Mouse (Mus musculus) lung, embryonic 15.5 days (tissue): ENCODE measurements at regions not wholly inside any gene's neighbourhood (a gene's known extent, or its start where the extent isn't known, plus 50 kb on each side); places are given as distances from the start of the nearest gene placed in this dataset.

Source experiments
- ATAC-seq: fragments of 200-750 bp; cut with Nextera tagmentation; 2 replicates; pipeline ENCODE4 v1.8.0; 2017; ENCODE audit warnings: moderate number of reproducible peaks, borderline replicate concordance; ENCODE audit not compliant: low FRiP score, low TSS enrichment; ENCODE audit errors: extremely low read depth
- H3K27ac ChIP-seq: fragments of 300-500 bp; sonication (generic); 2 replicates; pipeline ENCODE4 v1.5.1; 2015; ENCODE audit warnings: moderate library complexity, mild to moderate bottlenecking, inconsistent platforms
- H3K27me3 ChIP-seq: fragments of 300-500 bp; sonication (generic); 2 replicates; pipeline ENCODE4 v1.6.1; 2015; ENCODE audit warnings: inconsistent platforms
- H3K36me3 ChIP-seq: fragments of 300-500 bp; sonication (generic); 2 replicates; pipeline ENCODE4 v1.6.1; 2015; ENCODE audit warnings: inconsistent platforms
- H3K4me1 ChIP-seq: fragments of 300-500 bp; sonication (generic); 2 replicates; pipeline ENCODE4 v1.6.1; 2015; ENCODE audit warnings: inconsistent platforms
- H3K4me2 ChIP-seq: fragments of 300-500 bp; sonication (generic); 2 replicates; pipeline ENCODE4 v1.6.1; 2015; ENCODE audit warnings: inconsistent platforms, mild to moderate bottlenecking, moderate library complexity
- H3K4me3 ChIP-seq: fragments of 300-500 bp; sonication (generic); 2 replicates; pipeline ENCODE4 v1.5.1; 2015; ENCODE audit warnings: mild to moderate bottlenecking, inconsistent platforms
- H3K9ac ChIP-seq: fragments of 300-500 bp; sonication (generic); 2 replicates; pipeline ENCODE4 v1.6.1; 2015; ENCODE audit warnings: inconsistent platforms
- H3K9me3 ChIP-seq: fragments of 300-500 bp; sonication (generic); 2 replicates; pipeline ENCODE4 v1.6.1; 2016; ENCODE audit warnings: inconsistent platforms
- WGBS: fragments of 180-500 bp; shearing (Covaris S2); methylation state at CpG from one replicate; pipeline ENCODE4 v1.1.7; 2015; 5-methylcytosine and 5-hydroxymethylcytosine counted together

GRCm38 (mm10) chr15:60762071-60762470 is 91.5 kb downstream of the Fam84b start:
- Histone ChIP-seq H3K9me3 (no peaks in the 10 kb centered on the region), H3K4me1 (no peaks in the 10 kb centered on the region), H3K27ac (no peak overlapping the region), H3K4me3 (no peak overlapping the region), H3K4me2 (no peak overlapping the region), H3K9ac (no peak overlapping the region), H3K36me3 (no peaks in the 10 kb centered on the region), H3K27me3 (no peaks in the 10 kb centered on the region)
- WGBS: 61% methylated on average over 2 of the region's 2 CpGs
- ATAC-seq: no peak

GRCm38 (mm10) chr15:60760015-60760437 is 93.6 kb downstream of the Fam84b start:
- no peaks in the 10 kb centered on the region for H3K4me1 ChIP-seq
- WGBS: 24% methylated on average over 6 of the region's 6 CpGs
- H3K36me3 ChIP-seq: no peaks in the 10 kb centered on the region
- no peak overlapping the region for H3K4me3 ChIP-seq
- peak; percentile 62 for ATAC-seq
- H3K9me3 ChIP-seq: no peaks in the 10 kb centered on the region
- no peak overlapping the region for H3K9ac ChIP-seq
- H3K27me3 ChIP-seq: no peaks in the 10 kb centered on the region
- H3K27ac ChIP-seq: no peak overlapping the region
- H3K4me2 ChIP-seq: no peak overlapping the region

- Histone ChIP-seq H3K4me1 (no peaks in the 10 kb centered on the region), H3K4me3 (no peak overlapping the region), H3K9ac (no peak overlapping the region), H3K27ac (no peak overlapping the region), H3K27me3 (no peaks in the 10 kb centered on the region), H3K36me3 (no peaks in the 10 kb centered on the region), H3K9me3 (no peaks in the 10 kb centered on the region), H3K4me2 (no peak overlapping the region)
- no peak for ATAC-seq
- 83% methylated on average over 5 of the region's 5 CpGs for WGBS
Measured at GRCm38 (mm10) chr15:60754246-60754645, 99.3 kb downstream of the Fam84b start.

- Histone ChIP-seq H3K27ac (no peak overlapping the region), H3K27me3 (no peaks in the 10 kb centered on the region), H3K36me3 (no peaks in the 10 kb centered on the region), H3K4me3 (no peak overlapping the region), H3K4me1 (no peaks in the 10 kb centered on the region), H3K4me2 (no peak overlapping the region), H3K9me3 (no peaks in the 10 kb centered on the region), H3K9ac (no peak overlapping the region)
- WGBS: 23% methylated on average over 2 of the region's 2 CpGs
- no peak for ATAC-seq
Measured at GRCm38 (mm10) chr15:60739598-60739997, 114.0 kb downstream of the Fam84b start.

- no peak for ATAC-seq
- H3K36me3 ChIP-seq: no peaks in the 10 kb centered on the region
Measured at GRCm38 (mm10) chr15:60738258-60738657, 115.3 kb downstream of the Fam84b start.

GRCm38 (mm10) chr15:60732416-60732815 is 121.2 kb downstream of the Fam84b start:
- Histone ChIP-seq H3K9me3 (no peaks in the 10 kb centered on the region), H3K4me2 (no peak overlapping the region), H3K36me3 (no peaks in the 10 kb centered on the region), H3K27ac (no peak overlapping the region), H3K4me1 (no peaks in the 10 kb centered on the region), H3K9ac (no peak overlapping the region), H3K4me3 (no peak overlapping the region), H3K27me3 (no peaks in the 10 kb centered on the region)
- ATAC-seq: no peak

More at GRCm38 (mm10) chr15:60738258-60738657, 115.3 kb downstream of the Fam84b start:
- Histone ChIP-seq H3K4me1 (no peaks in the 10 kb centered on the region), H3K4me2 (no peak overlapping the region), H3K4me3 (no peak overlapping the region), H3K27ac (no peak overlapping the region), H3K9me3 (no peaks in the 10 kb centered on the region), H3K27me3 (no peaks in the 10 kb centered on the region), H3K9ac (no peak overlapping the region)
- WGBS: 51% methylated on average over 3 of the region's 3 CpGs

- no peak overlapping the region for H3K4me3 ChIP-seq
- no peaks in the 10 kb centered on the region for H3K36me3 ChIP-seq
- H3K4me1 ChIP-seq: no peaks in the 10 kb centered on the region
- H3K9me3 ChIP-seq: no peaks in the 10 kb centered on the region
- no peak overlapping the region for H3K4me2 ChIP-seq
- ATAC-seq: no peak
- no peak overlapping the region for H3K9ac ChIP-seq
- H3K27me3 ChIP-seq: no peaks in the 10 kb centered on the region
- WGBS: 73% methylated on average over 9 of the region's 9 CpGs
- no peak overlapping the region for H3K27ac ChIP-seq
Measured at GRCm38 (mm10) chr15:60728754-60729153, 124.8 kb downstream of the Fam84b start.

- no peak for ATAC-seq
- Histone ChIP-seq H3K4me1 (no peaks in the 10 kb centered on the region), H3K9ac (no peak overlapping the region), H3K4me2 (no peak overlapping the region), H3K9me3 (no peaks in the 10 kb centered on the region), H3K4me3 (no peak overlapping the region), H3K27ac (no peak overlapping the region), H3K27me3 (no peaks in the 10 kb centered on the region), H3K36me3 (no peaks in the 10 kb centered on the region)
- WGBS: 63% methylated on average over 4 of the region's 4 CpGs
Measured at GRCm38 (mm10) chr15:60728337-60728736, 125.2 kb downstream of the Fam84b start.

GRCm38 (mm10) chr15:60719332-60719731 is 134.2 kb downstream of the Fam84b start:
- Histone ChIP-seq H3K27ac (no peak overlapping the region), H3K36me3 (no peaks in the 10 kb centered on the region), H3K4me2 (no peak overlapping the region), H3K9ac (no peak overlapping the region), H3K9me3 (no peaks in the 10 kb centered on the region), H3K4me3 (no peak overlapping the region), H3K27me3 (no peaks in the 10 kb centered on the region), H3K4me1 (no peaks in the 10 kb centered on the region)
- 67% methylated on average over 5 of the region's 5 CpGs for WGBS
- no peak for ATAC-seq

GRCm38 (mm10) chr15:60708678-60709077 is 144.9 kb downstream of the Fam84b start:
- no peak for ATAC-seq
- no peak overlapping the region for H3K4me3 ChIP-seq

GRCm38 (mm10) chr15:60706009-60706408 is 147.6 kb downstream of the Fam84b start:
- no peak overlapping the region for H3K27ac ChIP-seq
- no peaks in the 10 kb centered on the region for H3K36me3 ChIP-seq
- H3K9ac ChIP-seq: no peak overlapping the region
- WGBS: 46% methylated on average over 4 of the region's 4 CpGs
- no peak overlapping the region for H3K4me3 ChIP-seq
- H3K4me2 ChIP-seq: no peak overlapping the region
- no peaks in the 10 kb centered on the region for H3K4me1 ChIP-seq
- no peaks in the 10 kb centered on the region for H3K9me3 ChIP-seq
- no peak for ATAC-seq
- H3K27me3 ChIP-seq: no peaks in the 10 kb centered on the region

More at GRCm38 (mm10) chr15:60708678-60709077, 144.9 kb downstream of the Fam84b start:
- no peak overlapping the region for H3K27ac ChIP-seq
- no peaks in the 10 kb centered on the region for H3K27me3 ChIP-seq
- no peak overlapping the region for H3K9ac ChIP-seq
- no peaks in the 10 kb centered on the region for H3K9me3 ChIP-seq
- H3K4me2 ChIP-seq: no peak overlapping the region
- H3K4me1 ChIP-seq: no peaks in the 10 kb centered on the region
- no peaks in the 10 kb centered on the region for H3K36me3 ChIP-seq

- no peak overlapping the region for H3K27ac ChIP-seq
- ATAC-seq: no peak
- no peaks in the 10 kb centered on the region for H3K9me3 ChIP-seq
- no peaks in the 10 kb centered on the region for H3K27me3 ChIP-seq
- no peaks in the 10 kb centered on the region for H3K4me1 ChIP-seq
- no peak overlapping the region for H3K4me3 ChIP-seq
- H3K9ac ChIP-seq: no peak overlapping the region
- no peaks in the 10 kb centered on the region for H3K36me3 ChIP-seq
- no peak overlapping the region for H3K4me2 ChIP-seq
Measured at GRCm38 (mm10) chr15:60701273-60701672, 152.3 kb downstream of the Fam84b start.

GRCm38 (mm10) chr15:60694746-60695145 is 158.8 kb downstream of the Fam84b start:
- 85% methylated on average over 3 of the region's 3 CpGs for WGBS

More at GRCm38 (mm10) chr15:60694746-60695145, 158.8 kb downstream of the Fam84b start:
- no peaks in the 10 kb centered on the region for H3K36me3 ChIP-seq
- no peak overlapping the region for H3K27ac ChIP-seq
- H3K9me3 ChIP-seq: no peaks in the 10 kb centered on the region
- no peak for ATAC-seq
- no peak overlapping the region for H3K4me3 ChIP-seq
- no peak overlapping the region for H3K4me2 ChIP-seq
- no peak overlapping the region for H3K9ac ChIP-seq
- no peaks in the 10 kb centered on the region for H3K27me3 ChIP-seq
- H3K4me1 ChIP-seq: peaks cover 5% of the 10 kb centered on the region; the same call in 1 of the 2 replicates
